ENCODE assay signal across 9 mouse cellular contexts in genomic region chr17:32368991-32369578, GRCm38 (mm10). TPM values are rescaled to one million over a fixed set of nuclear protein-coding genes. Genes with fewer than 3 reads are reported as not detected.
A peak's percentile ranks its signal among the peaks of the same experiment; 100 is the strongest.
DNase-seq lines count a peak whose midpoint lies in the region; ATAC-seq lines count a peak whose summit lies in the region.
"Had no signal": no experiment of that assay in that cellular context is flagged by ENCODE, and none has a peak within 500 bp of the region (broad histone marks: within the 10 kb centered on the region; RNA-seq: fewer than 3 reads in every experiment).

No protein-coding gene starts in this region.

- no peaks in the 10 kb centered on the region for H3K9me3 ChIP-seq in hindbrain, embryonic 10.5 days
- no peaks in the 10 kb centered on the region for H3K9me3 ChIP-seq in liver, embryonic 16.5 days (replicated peaks; ENCODE audit: control insufficient read depth, low read length)

- H3K4me1 ChIP-seq in hindbrain, embryonic 10.5 days (replicated peaks) = peaks cover 24% of the 10 kb centered on the region
- peaks cover 33% of the 10 kb centered on the region for H3K4me1 ChIP-seq in liver, embryonic 16.5 days (ENCODE audit: control insufficient read depth, low read depth, low read length)

- DNase-seq in CD4-positive helper T cell, adult 2 months (ENCODE audit: low read depth, low spot score) = peak; percentile 70
- no peak for DNase-seq in hindbrain, embryonic 10.5 days (ENCODE audit: low spot score)
- no peak for DNase-seq in right cerebral cortex, postnatal 14 days
- no peak for DNase-seq in spleen, postnatal 36 days (ENCODE audit: low spot score in 2 of 2)
- no peak for DNase-seq in gastrocnemius, postnatal 10 days
- DNase-seq: adrenal gland, postnatal 25 days; left cerebral cortex, postnatal 4 days had no signal

- H3K27ac ChIP-seq in hindbrain, embryonic 10.5 days = peak overlapping the region; percentile 50
- peak overlapping the region; percentile 65; the same call in 1 of the 2 replicates for H3K27ac ChIP-seq in liver, embryonic 16.5 days (ENCODE audit: low read length)

- H3K36me3 ChIP-seq in hindbrain, embryonic 10.5 days = peaks cover 4% of the 10 kb centered on the region; the same call in 1 of the 2 replicates
- no peaks in the 10 kb centered on the region for H3K36me3 ChIP-seq in liver, embryonic 16.5 days (ENCODE audit: control insufficient read depth, insufficient read depth)

- ATAC-seq in CD4-positive, CD25-positive, alpha-beta regulatory T cell, adult 4 months = peak; percentile 68
- peak; percentile 42 for ATAC-seq in liver, embryonic 16.5 days (ENCODE audit: low read depth)

- no peaks in the 10 kb centered on the region for H3K27me3 ChIP-seq in hindbrain, embryonic 10.5 days (ENCODE audit: insufficient read depth, poor library complexity, severe bottlenecking)
- H3K27me3 ChIP-seq in liver, embryonic 16.5 days (ENCODE audit: control insufficient read depth, insufficient read depth, low read depth, low read length) = no peaks in the 10 kb centered on the region

- H3K4me2 ChIP-seq in liver, embryonic 16.5 days (ENCODE audit: low read depth, low read length) = peak overlapping the region; percentile 74

- peak overlapping the region; percentile 40 for H3K4me3 ChIP-seq in hindbrain, embryonic 10.5 days
- H3K4me3 ChIP-seq in liver, embryonic 16.5 days (ENCODE audit: low read depth, low read length) = peak overlapping the region; percentile 61

- WGBS in hindbrain, embryonic 10.5 days = 13% methylated on average over 14 of the region's 17 CpGs
- WGBS in liver, embryonic 16.5 days (ENCODE audit: insufficient replicate concordance) = 9% methylated on average over 12 of the region's 17 CpGs

- H3K9ac ChIP-seq in liver, embryonic 16.5 days (ENCODE audit: low read depth, low read length) = peak overlapping the region; percentile 58

RNA-seq across cellular contexts. Expression of gene Akap8l, which starts 18.7 kb away (rescaled TPM):
- 10 to 100 TPM; 58.1 to 59.3 TPM for polyA plus RNA-seq in CD4-positive, CD25-positive, alpha-beta regulatory T cell, adult 4 months (2017; shearing (Covaris generic))
- polyA plus RNA-seq in hindbrain, embryonic 10.5 days (2016; fragmentation: Nextera tagmentation; extraction: Ambion mirVana) = 101 and 112 TPM in 2 replicates
- polyA plus RNA-seq in liver, embryonic 16.5 days (2015; fragmentation: Nextera tagmentation; extraction: Ambion mirVana) = 37.9 and 42.2 TPM in 2 replicates
- 10 to 100 TPM; 23.7 to 39.9 TPM for total RNA-seq in gastrocnemius, postnatal 10 days (2021)

RNA-seq across cellular contexts. Expression of gene Wiz, which starts 20.2 kb away (rescaled TPM):
- 10 to 100 TPM; 11.0 to 14.0 TPM for polyA plus RNA-seq in CD4-positive, CD25-positive, alpha-beta regulatory T cell, adult 4 months (2017; shearing (Covaris generic))
- polyA plus RNA-seq in hindbrain, embryonic 10.5 days (2016; fragmentation: Nextera tagmentation; extraction: Ambion mirVana) = 25.1 and 34.7 TPM in 2 replicates
- polyA plus RNA-seq in liver, embryonic 16.5 days (2015; fragmentation: Nextera tagmentation; extraction: Ambion mirVana) = 4.8 and 5.8 TPM in 2 replicates
- 10 to 100 TPM; 17.5 to 24.5 TPM for total RNA-seq in gastrocnemius, postnatal 10 days (2021)

RNA-seq across cellular contexts. Expression of gene Rasal3, which starts 34.3 kb away (rescaled TPM):
- polyA plus RNA-seq in CD4-positive, CD25-positive, alpha-beta regulatory T cell, adult 4 months (2017; shearing (Covaris generic)) = 100 to 1,000 TPM in 1 of 2 experiments, 10 to 100 TPM in 1; 91.5 to 117 TPM
- polyA plus RNA-seq in hindbrain, embryonic 10.5 days (2016; fragmentation: Nextera tagmentation; extraction: Ambion mirVana) = 0.75 and 1.0 TPM in 2 replicates
- polyA plus RNA-seq in liver, embryonic 16.5 days (2015; fragmentation: Nextera tagmentation; extraction: Ambion mirVana) = 2.6 and 2.9 TPM in 2 replicates
- under 1 TPM; 0.70 to 0.90 TPM for total RNA-seq in gastrocnemius, postnatal 10 days (2021)

RNA-seq across cellular contexts. Expression of gene Akap8, which starts 48.0 kb away (rescaled TPM):
- polyA plus RNA-seq in CD4-positive, CD25-positive, alpha-beta regulatory T cell, adult 4 months (2017; shearing (Covaris generic)) = 100 to 1,000 TPM; 150 to 275 TPM
- polyA plus RNA-seq in hindbrain, embryonic 10.5 days (2016; fragmentation: Nextera tagmentation; extraction: Ambion mirVana) = 114 and 133 TPM in 2 replicates
- polyA plus RNA-seq in liver, embryonic 16.5 days (2015; fragmentation: Nextera tagmentation; extraction: Ambion mirVana) = 29.7 and 31.2 TPM in 2 replicates
- total RNA-seq in gastrocnemius, postnatal 10 days (2021) = 10 to 100 TPM; 37.6 to 50.2 TPM

RNA-seq across cellular contexts. Expression of gene Pglyrp2, which starts 54.9 kb away (rescaled TPM):
- 100 to 1,000 TPM in 1 of 2 experiments, 10 to 100 TPM in 1; 86.6 to 132 TPM for polyA plus RNA-seq in CD4-positive, CD25-positive, alpha-beta regulatory T cell, adult 4 months (2017; shearing (Covaris generic))
- not detected in 2 replicates for polyA plus RNA-seq in hindbrain, embryonic 10.5 days (2016; fragmentation: Nextera tagmentation; extraction: Ambion mirVana)
- polyA plus RNA-seq in liver, embryonic 16.5 days (2015; fragmentation: Nextera tagmentation; extraction: Ambion mirVana) = 11.0 and 12.9 TPM in 2 replicates
- total RNA-seq in gastrocnemius, postnatal 10 days (2021) = not detected
- total RNA-seq: left cerebral cortex, postnatal 4 days had no signal

Comparison
In these comparisons a context has a peak if more than half of its experiments do, and no peak if none do; other contexts are left out.
1. RNA of gene Rasal3, which starts 34.3 kb away (polyA plus RNA-seq): 91.5 to 117 TPM in CD4-positive, CD25-positive, alpha-beta regulatory T cell, adult 4 months; 2.6 to 2.9 TPM in liver, embryonic 16.5 days and 0.75 to 1.0 TPM in hindbrain, embryonic 10.5 days; every median in the first group is over 10 times any median in the second.